Mouse (Mus musculus): ENCODE measurements around the gene Rem2. TPM values are rescaled to one million over a fixed set of nuclear protein-coding genes. Genes with fewer than 3 reads are reported as not detected.

The Rem2 gene
- polyA plus RNA-seq, 3 experiments from 2014 or later: 0.50 to 0.58 (median 0.57) TPM

DNA sequence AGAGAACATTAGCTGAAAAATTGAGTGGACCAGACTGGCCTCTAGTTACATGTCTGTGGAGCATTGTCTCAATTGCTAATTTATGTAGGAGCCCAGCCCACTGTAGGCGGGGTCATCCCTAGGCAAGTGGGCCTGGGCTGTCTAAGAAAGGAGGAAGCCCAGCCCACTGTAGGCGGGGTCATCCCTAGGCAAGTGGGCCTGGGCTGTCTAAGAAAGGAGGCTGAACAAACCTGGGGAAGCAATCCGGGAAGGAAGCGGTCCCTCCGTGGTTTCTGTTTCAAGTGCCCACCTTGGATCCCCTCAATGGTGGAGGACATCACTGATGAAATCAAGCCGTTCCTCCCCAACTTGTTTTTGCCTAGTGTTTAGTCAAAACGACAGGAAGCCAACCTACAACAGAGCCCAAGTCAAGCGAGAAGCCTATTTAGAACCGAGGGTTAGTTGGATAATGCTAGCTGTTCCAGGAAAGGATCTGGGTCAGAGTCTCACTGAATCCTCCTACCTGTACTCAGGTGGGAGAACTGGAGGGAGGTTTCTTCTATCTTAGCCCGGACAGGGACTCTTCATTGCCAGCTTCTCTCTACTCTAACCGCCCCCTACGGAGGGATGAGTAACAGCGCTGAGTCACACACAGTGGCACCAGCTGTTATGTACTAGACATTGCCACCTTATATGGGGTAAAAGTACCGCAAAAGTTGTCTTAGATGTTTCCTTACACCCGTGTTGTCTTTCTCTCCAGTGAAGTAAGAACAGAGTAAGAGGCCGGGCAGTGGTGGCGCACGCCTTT is 16.6 kb downstream of the Rem2 start:
- peak; percentile 93 for ATAC-seq

DNA sequence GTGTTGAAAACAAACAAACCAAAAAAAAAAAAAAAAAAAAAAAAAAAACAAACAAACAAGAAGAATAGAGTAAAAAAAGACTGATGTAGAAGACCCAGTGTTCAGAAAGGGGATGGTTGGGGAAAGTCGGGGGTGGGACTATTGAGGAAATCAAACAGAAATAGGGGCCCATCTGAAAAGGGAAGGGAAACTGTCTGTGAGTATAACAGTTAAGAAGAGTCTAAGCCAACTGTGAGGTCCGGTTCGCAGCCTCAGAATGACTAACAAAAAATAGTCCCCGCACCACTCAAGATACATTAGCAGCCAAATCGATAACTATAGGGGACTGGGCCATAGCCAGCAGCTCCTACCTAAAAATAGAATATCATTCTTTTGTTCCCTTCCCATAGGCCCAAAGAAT is 17.3 kb downstream of the Rem2 start:
- ATAC-seq: no peak

- ATAC-seq: peak; percentile 65
These were observed 18.3 kb downstream of the Rem2 start for GRCm38 (mm10) chr14:54494234-54494633.

GRCm38 (mm10) chr14:54496706-54497105 is 20.8 kb downstream of the Rem2 start:
- ATAC-seq: no peak

DNA sequence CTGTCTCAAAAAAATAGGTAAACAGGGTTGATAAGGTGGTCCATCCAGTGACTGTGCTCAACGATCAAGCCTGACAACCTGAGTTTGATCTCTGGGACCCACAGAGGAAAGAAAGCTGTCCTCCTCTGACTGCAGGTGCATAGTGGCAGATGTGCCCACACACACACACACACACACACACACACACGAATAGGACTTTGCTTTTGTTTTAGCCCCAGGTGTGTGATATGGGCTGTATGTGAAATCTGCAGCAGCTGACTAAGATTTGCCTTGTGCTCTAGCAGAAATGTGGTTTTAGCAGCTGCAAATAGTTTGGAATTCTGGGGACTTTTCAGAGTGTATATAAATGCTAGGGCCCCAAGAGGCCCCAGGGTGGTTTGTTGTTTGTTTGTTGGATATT is 23.4 kb downstream of the Rem2 start:
- no peak for ATAC-seq

- ATAC-seq: no peak
These were observed 25.5 kb downstream of the Rem2 start for GRCm38 (mm10) chr14:54501365-54501764.

DNA sequence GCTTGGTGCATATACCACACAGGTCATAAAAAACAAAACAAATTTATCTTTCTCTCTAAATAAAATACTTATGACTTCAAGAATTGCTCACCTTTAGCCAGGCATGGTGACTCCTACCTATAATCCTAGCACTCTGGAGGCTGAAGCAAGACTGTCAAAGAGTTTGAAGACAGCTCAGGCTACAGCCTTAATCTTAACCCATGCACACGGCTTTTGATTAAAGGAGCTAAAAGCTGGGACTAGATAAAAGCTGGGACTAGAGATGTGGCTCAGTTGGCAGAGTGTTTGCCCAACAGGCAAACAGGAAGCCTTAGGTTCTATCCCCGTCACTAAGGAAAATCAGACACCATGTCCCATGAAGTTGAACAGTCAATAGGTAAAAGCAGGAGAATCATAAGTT is 27.2 kb downstream of the Rem2 start:
- ATAC-seq: no peak

DNA sequence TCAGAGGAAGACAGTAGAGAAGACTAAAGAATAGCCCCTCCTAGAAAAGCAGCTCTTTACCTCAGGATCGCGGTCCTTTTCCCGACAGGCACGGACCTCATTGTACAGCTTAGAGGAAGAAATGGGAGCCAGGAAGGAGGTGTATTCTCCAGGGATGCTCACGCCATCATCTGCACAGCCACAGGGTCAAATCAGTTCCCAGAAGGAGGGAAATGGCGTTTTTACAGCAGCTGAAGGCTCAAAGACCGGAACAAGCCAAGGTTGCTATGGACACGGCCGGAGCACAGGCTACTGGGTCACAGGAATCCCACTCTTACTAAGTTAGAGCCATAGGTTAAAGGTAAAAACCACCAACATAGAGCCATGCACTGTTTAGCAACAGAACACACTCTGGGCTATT is 33.9 kb downstream of the Rem2 start:
- no peak for ATAC-seq

DNA sequence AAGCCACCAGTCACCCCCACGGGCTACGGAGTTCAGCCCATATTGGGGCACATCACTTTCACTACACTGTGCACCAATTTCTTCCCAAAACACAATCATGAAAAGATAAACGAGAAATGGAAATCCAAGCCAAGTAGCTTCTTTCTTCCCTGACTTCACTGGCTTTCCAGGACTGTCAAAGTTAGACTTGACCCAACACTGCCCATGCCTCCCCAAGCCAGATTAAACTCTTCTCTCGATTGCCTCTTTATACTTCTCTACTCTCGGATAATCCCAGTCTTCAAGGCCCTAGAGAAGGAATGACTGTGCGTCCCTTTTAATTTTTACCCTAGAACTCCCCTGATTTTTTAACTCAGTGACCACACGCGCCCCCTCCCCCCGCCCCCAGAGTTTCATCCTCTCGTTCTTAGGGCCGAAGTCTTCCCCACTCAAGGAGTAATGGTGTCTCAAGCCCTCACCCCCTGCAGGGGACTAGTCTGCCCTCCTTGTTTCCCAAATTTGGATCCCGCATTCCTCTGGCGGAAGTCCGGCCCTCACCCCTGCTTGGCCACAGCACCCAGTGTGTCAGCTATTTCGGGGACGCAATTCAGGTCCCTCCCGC is 40.9 kb downstream of the Rem2 start:
- ATAC-seq: no peak

GRCm38 (mm10) chr14:54523600-54523999 is 47.7 kb downstream of the Rem2 start:
- ATAC-seq: no peak

- ATAC-seq: no peak
These were observed 51.5 kb downstream of the Rem2 start for GRCm38 (mm10) chr14:54527227-54528006.

DNA sequence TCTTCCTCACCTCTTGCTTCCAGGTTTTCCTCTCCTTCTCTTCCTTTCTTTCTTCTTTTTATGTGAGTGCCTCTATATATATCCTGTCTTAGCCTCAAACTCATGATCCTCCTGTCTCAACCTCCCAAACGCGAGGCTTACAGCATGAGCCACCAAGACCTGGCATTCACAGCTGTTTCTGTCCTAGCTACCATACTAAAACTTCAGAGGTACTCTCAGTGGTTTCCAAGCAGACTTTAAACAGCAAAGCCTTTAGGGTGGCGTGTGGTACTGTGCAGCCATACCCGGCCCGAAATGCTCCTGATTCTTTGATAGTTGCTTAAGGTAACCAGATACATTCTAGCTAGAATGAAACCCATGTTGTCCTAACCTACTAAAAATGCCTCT is 52.1 kb downstream of the Rem2 start:
- ATAC-seq: no peak

- ATAC-seq: peak; percentile 76
These were observed 52.7 kb downstream of the Rem2 start for GRCm38 (mm10) chr14:54528446-54529111.

Other genes starting within 250 kb of the Rem2 start
- gene Dad1, start 222.0 kb upstream of the Rem2 start, polyA plus RNA-seq (2017; shearing (Covaris generic)): 100 to 1,000 TPM; 393 to 515 (median 490) TPM
- 10 to 100 TPM; 20.3 to 33.0 (median 29.4) TPM for gene Abhd4, start 221.9 kb upstream of the Rem2 start, polyA plus RNA-seq (2017; shearing (Covaris generic))
- gene Olfr49, start 191.2 kb upstream of the Rem2 start, polyA plus RNA-seq (2017; shearing (Covaris generic)): under 1 TPM in 1 of 3 experiments, not detected in 2; 0.09 TPM
- 10 to 100 TPM; 65.9 to 91.6 (median 69.3) TPM for gene Oxa1l, start 115.3 kb upstream of the Rem2 start, polyA plus RNA-seq (2017; shearing (Covaris generic))
- 1 to 10 TPM in 1 of 3 experiments, under 1 TPM in 2; 0.42 to 2.5 (median 0.49) TPM for gene Slc7a7, start 58.3 kb upstream of the Rem2 start, polyA plus RNA-seq (2017; shearing (Covaris generic))
- 100 to 1,000 TPM; 253 to 303 (median 292) TPM for gene Mrpl52, start 49.2 kb upstream of the Rem2 start, polyA plus RNA-seq (2017; shearing (Covaris generic))
- gene Mmp14, start 44.5 kb upstream of the Rem2 start, polyA plus RNA-seq (2017; shearing (Covaris generic)): under 1 TPM in 2 of 3 experiments, not detected in 1; 0.29 to 0.47 TPM
- gene Lrp10, start 12.0 kb upstream of the Rem2 start, polyA plus RNA-seq (2017; shearing (Covaris generic)): 10 to 100 TPM; 52.5 to 66.4 (median 63.3) TPM
- 10 to 100 TPM; 27.9 to 47.0 (median 36.6) TPM for gene Prmt5, start 41.4 kb downstream of the Rem2 start, polyA plus RNA-seq (2017; shearing (Covaris generic))
- gene Haus4, start 78.5 kb downstream of the Rem2 start, polyA plus RNA-seq (2017; shearing (Covaris generic)): 10 to 100 TPM; 24.6 to 39.7 (median 31.6) TPM
- under 1 TPM; 0.10 to 0.25 (median 0.15) TPM for gene Ajuba, start 101.5 kb downstream of the Rem2 start, polyA plus RNA-seq (2017; shearing (Covaris generic))
- gene 4931414P19Rik, start 129.9 kb downstream of the Rem2 start, polyA plus RNA-seq (2017; shearing (Covaris generic)): 1 to 10 TPM; 1.5 to 2.5 (median 1.7) TPM
- 100 to 1,000 TPM; 131 to 214 (median 136) TPM for gene Psmb5, start 141.9 kb downstream of the Rem2 start, polyA plus RNA-seq (2017; shearing (Covaris generic))
- not detected for gene Psmb11, start 145.3 kb downstream of the Rem2 start, polyA plus RNA-seq (2017; shearing (Covaris generic))
- not detected for gene Gm17606, start 164.9 kb downstream of the Rem2 start, polyA plus RNA-seq (2017; shearing (Covaris generic))
- under 1 TPM; 0.12 to 0.42 (median 0.15) TPM for gene Cdh24, start 165.3 kb downstream of the Rem2 start, polyA plus RNA-seq (2017; shearing (Covaris generic))
- gene 1700123O20Rik, start 210.1 kb downstream of the Rem2 start, polyA plus RNA-seq (2017; shearing (Covaris generic)): 10 to 100 TPM; 87.2 to 94.2 (median 92.9) TPM
- gene Acin1, start 210.8 kb downstream of the Rem2 start, polyA plus RNA-seq (2017; shearing (Covaris generic)): 100 to 1,000 TPM; 108 to 175 (median 154) TPM
- under 1 TPM in 2 of 3 experiments, not detected in 1; 0.28 to 0.40 TPM for gene Gm29776, start 222.7 kb downstream of the Rem2 start, polyA plus RNA-seq (2017; shearing (Covaris generic))
- gene Cebpe, start 236.1 kb downstream of the Rem2 start, polyA plus RNA-seq (2017; shearing (Covaris generic)): not detected